Mouse (Mus musculus): Measurements from ENCODE around the gene Ciao2a. TPM values are rescaled to one million over a fixed set of nuclear protein-coding genes. Genes with fewer than 3 reads are reported as not detected.

The Ciao2a gene
- total RNA-seq (2017): 118 and 142 TPM in 2 replicates

DNA sequence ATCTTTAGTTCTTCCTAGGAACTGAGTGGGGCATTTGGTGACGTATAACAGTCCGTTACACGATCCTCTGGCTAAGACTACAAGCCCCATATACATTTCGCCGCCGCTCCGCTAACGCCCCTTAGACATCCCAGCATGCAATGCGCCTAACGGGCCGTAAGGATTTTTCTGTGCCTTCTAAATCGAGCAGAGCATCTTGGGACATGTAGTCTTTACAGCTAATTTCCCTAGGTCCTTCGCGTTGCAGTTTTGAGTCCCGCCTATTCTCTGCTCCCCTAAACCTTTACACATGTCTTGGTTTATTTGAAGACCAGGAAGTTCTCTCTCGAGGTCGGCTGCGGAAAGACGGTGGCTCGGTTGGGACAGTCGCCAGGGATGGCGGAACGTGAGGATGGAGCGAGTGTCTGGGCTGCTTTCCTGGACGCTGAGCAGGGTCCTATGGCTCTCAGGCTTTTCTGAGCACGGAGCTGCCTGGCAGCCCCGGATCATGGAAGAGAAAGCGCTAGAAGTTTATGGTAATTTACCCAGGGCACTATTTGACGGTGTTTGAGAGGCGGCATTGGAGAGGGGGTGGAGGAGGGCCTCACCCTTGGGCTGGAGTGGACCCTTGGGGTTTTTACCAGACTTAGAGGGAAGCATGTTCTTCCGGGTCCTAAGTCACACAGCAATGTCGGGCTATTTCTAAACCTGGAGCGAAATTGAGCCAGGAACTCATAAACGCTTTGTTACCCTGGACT, at the start of gene Ciao2a, which contains the start of gene Snx1:
Gene Ciao2a, plus strand, starts transcription at position 156 of the 737 bp plus-strand sequence.
Gene Snx1, minus strand, starts transcription at position 132 of the 737 bp plus-strand sequence.
- peak; percentile 72 to 76 for ATAC-seq (replicated peaks in 1 of 2; ENCODE audit: insufficient read depth in 1 of 2, low FRiP score in 2 of 2, low TSS enrichment in 1 of 2, low read depth in 1 of 2, poor library complexity in 2 of 2, severe bottlenecking in 2 of 2)

DNA sequence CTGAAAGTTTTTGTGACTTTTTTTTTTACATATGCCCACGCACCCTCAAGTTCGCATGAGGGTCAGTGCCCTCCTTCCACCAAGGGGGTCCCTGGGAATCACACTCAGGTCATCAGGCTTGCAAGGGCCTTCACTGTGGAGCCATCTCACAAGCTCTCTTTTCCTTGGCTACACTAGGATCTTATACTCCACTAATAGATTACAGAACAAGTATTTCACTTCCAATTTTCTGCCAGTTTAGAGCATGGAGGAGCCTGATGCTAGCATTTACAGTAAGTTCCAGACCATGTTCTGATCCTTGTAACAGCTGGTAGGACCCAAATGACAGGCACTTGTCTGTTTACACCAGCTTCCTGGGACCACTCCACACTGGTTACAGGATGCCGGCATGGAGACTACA, 48.3 kb upstream of the Ciao2a start:
- ATAC-seq (replicated peaks in 1 of 2; ENCODE audit: insufficient read depth in 1 of 2, low FRiP score in 2 of 2, low TSS enrichment in 1 of 2, low read depth in 1 of 2, poor library complexity in 2 of 2, severe bottlenecking in 2 of 2): no peak

DNA sequence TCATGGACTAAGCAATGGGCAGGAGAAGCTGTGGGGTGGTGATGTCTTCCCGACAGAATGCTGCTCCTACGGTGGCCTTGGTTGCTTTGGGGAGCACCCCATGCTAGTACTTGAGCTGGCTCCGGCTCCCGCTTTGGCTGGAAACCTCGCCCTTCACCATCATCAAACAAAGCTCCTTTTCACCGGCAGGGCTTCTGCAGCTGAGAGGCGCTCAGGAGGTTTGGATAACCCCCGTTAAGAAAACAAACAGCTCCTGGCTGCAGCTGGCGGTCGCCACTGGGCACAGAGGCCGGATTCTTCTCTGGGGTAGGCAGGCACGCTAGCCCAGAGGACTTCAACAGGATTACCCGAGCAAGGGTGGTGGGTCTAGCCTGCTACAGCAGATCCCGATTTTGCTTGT, 47.9 kb upstream of the Ciao2a start:
- no peak for ATAC-seq (replicated peaks in 1 of 2; ENCODE audit: insufficient read depth in 1 of 2, low FRiP score in 2 of 2, low TSS enrichment in 1 of 2, low read depth in 1 of 2, poor library complexity in 2 of 2, severe bottlenecking in 2 of 2)

DNA sequence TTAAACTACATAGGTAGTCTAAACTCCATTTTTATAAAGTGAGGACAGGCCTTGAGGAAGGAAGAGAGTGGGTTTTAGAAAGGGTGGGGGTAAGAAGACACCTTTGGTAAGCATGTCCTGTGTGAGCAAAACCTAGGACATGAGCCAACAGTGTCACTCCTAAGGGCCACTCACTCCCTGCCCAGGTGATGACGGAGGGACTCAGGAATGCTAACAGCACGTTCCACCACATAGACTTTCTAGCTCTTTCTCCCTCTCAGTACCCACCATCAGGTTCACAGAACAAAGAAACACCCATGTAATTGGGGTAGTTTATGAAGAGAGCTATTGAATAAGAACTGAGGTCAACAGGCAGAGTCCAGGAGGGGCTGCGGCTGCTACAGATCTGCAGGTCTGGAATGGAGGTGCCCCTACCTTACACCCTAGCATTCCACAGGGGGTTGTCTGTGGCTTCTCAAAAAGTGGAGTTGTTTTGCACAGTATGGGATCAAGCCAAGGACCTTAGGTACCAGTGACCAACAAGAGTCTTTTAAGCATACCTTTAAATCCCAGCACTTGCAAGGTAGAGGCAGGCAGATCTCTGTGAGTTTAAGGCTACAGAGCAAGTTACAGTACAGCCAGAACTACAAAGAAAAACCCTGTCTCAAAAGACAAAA, 45.5 kb upstream of the Ciao2a start:
- ATAC-seq (replicated peaks in 1 of 2; ENCODE audit: insufficient read depth in 1 of 2, low FRiP score in 2 of 2, low TSS enrichment in 1 of 2, low read depth in 1 of 2, poor library complexity in 2 of 2, severe bottlenecking in 2 of 2): no peak

DNA sequence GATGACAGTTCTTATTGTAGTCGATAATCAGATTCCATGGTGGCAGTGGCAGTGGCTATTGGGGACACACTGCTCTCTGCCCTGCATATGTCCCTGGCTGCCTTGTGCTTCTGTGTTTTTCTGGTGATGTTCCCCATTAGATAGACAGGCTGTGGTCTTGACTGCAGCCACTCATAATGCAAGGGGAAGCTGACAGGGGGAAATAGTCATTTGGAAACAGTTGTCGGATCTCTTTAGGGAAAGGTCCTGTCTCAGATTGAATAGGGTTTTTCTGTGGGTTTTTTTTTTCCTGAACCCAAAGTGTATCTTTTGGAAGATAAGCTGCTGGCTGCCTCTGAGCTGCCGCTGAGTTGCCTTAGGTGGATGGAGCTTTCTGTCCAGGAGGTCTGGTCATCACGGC, 44.4 kb upstream of the Ciao2a start:
- no peak for ATAC-seq (replicated peaks in 1 of 2; ENCODE audit: insufficient read depth in 1 of 2, low FRiP score in 2 of 2, low TSS enrichment in 1 of 2, low read depth in 1 of 2, poor library complexity in 2 of 2, severe bottlenecking in 2 of 2)

DNA sequence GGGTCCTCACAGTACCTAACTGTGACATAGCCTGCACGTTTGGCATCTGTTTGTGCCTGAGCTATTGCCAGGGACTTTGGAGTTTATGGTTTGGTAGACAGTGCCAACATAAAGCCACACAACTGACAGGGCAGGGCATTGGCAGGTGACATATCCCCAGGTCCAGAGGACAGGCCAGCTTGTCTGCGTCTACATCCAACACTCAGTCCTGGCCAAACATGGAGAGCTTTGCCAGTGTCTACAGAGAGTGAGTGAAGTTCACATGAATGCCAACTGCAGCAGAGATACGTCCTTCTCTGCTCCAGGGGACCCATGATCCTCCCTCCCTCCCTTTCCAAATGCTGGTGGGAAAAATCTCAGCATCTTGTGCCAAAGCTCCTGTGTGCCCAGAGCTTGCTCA, 42.2 kb upstream of the Ciao2a start:
- no peak for ATAC-seq (replicated peaks in 1 of 2; ENCODE audit: insufficient read depth in 1 of 2, low FRiP score in 2 of 2, low TSS enrichment in 1 of 2, low read depth in 1 of 2, poor library complexity in 2 of 2, severe bottlenecking in 2 of 2)

DNA sequence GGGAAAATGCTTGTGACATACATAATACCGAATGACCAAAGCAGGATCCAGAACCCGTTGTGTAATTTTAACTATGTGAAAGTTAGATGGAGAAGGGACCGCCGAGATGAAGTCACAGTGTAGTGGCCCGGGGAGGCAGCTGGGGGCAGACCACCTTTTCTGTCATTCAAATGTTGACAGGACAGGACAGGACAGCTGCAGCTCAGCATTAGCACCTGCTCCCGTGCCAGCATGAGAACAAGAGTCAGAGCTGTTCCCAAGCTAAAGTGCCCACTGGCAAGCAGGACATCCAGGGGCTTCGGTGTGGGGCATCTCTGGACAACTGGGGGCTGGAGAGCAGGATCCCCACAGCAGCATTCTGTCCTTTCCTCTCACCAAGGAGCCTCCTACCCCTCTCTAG, 39.3 kb upstream of the Ciao2a start:
- no peak for ATAC-seq (replicated peaks in 1 of 2; ENCODE audit: insufficient read depth in 1 of 2, low FRiP score in 2 of 2, low TSS enrichment in 1 of 2, low read depth in 1 of 2, poor library complexity in 2 of 2, severe bottlenecking in 2 of 2)

DNA sequence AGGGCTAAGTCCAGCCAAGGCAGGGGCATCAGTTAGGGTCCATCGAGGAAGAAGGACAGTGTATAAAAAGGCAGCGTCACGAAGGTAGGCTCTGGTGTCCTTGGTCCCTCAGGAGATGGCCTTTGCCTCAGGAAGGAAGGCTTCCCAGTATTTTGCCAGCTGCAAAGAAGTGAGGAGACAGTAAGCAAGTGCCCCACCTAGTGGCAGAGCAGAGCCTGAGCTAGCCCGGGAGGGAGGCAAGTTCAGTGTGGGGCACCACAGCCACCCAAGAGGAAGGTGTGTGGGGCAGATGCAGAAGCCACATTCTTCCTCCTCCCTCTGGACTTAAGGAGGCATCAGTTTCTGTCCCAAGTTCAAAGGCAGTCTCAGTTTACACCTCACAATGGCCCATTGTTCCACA, 38.0 kb upstream of the Ciao2a start:
- peak; percentile 58 to 62; a peak in 2 of 4 replicates for ATAC-seq (replicated peaks in 1 of 2; ENCODE audit: insufficient read depth in 1 of 2, low FRiP score in 2 of 2, low TSS enrichment in 1 of 2, low read depth in 1 of 2, poor library complexity in 2 of 2, severe bottlenecking in 2 of 2)

DNA sequence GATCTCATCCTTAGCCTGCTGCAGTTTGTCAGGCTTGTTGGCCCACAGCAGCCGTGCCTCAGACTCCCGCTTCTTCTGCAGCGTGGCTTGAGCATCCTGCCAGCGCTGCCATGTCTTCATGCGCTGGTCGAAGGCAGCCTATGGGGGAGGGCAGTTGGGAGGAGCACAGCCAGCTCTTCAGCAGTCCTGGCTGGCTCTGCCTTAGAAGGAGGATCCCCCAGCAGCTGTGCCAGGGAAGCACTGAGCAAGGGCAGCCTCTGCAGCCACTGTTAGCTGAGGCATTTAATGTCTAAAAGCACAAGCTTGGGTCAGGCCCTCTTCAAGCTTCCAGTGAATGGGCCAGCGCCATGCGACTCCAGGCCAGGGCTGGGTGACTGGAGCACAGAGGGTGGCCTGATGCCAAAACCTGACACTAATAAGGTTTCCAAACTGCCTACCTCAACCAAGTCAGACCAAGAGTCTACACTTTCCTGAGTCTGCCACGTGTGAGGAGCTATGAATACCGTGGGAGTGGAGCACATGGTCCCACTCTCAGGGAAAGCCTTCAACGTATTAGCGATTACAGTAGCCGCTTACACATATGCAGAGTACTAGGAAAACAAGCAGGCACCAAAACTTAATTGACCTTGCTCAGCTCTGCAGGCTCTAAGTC, 35.7 kb upstream of the Ciao2a start:
- no peak for ATAC-seq (replicated peaks in 1 of 2; ENCODE audit: insufficient read depth in 1 of 2, low FRiP score in 2 of 2, low TSS enrichment in 1 of 2, low read depth in 1 of 2, poor library complexity in 2 of 2, severe bottlenecking in 2 of 2)

DNA sequence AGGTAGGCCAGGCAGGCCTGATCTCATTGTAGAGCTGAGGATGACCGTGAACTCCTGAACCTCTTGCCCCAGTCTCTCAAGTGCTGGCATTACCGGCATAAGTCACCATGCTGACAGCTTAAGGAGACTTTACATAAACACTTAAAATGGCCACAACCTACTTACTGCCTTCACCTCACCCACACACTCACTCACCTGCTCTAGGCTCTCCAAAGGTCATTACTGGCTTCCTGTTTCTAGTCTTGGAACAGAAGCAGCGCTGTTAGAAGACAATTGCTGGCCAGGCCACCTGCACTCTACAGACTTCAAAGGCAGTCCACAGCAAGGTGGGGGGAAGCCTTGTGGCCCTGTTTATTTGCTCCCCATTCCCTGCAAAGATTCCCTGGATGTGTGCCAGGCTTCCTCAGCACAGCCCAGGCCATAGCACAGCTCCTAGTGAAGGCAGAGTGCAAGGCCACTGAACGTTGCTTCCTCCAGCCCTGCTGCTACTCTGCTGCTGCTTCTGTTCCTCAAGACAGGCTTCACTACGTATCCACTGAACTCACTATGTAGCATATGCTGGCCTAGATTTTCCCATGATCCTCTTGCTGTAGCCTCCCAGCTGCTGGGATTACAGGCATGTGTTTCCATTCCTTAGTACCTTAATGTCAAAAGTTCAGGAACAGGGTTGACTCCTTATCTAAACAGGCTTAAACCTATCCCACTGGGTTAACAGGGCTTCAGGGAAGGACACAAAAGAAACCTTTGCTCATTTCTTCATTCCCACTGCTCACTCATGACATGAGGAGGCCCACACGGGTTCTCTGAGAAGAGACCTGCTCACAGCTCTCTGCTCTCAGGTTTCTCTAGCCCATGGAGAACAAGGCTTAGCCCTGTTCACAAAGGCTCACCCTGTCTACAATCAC, 34.8 kb upstream of the Ciao2a start:
- ATAC-seq (replicated peaks in 1 of 2; ENCODE audit: insufficient read depth in 1 of 2, low FRiP score in 2 of 2, low TSS enrichment in 1 of 2, low read depth in 1 of 2, poor library complexity in 2 of 2, severe bottlenecking in 2 of 2): no peak

DNA sequence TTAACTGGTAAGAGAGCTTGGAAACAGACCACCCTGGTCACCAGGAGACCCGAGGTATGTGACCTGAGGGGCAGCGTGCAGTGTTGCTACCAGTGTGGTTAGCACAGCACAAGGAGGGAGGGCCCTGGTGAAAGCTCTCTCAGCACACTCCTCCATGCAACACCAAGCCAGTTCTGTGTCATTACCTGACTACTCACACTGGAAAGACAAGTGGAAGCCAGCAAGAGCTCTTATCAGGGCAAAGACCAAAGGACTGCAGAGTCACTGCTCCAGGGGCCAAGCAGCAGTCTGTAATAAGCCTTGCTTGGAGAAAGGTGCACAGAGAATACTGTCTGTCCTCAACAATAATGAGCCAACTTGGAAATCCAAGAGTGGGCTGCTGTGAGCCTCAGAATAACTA, 33.7 kb upstream of the Ciao2a start:
- no peak for ATAC-seq (replicated peaks in 1 of 2; ENCODE audit: insufficient read depth in 1 of 2, low FRiP score in 2 of 2, low TSS enrichment in 1 of 2, low read depth in 1 of 2, poor library complexity in 2 of 2, severe bottlenecking in 2 of 2)

DNA sequence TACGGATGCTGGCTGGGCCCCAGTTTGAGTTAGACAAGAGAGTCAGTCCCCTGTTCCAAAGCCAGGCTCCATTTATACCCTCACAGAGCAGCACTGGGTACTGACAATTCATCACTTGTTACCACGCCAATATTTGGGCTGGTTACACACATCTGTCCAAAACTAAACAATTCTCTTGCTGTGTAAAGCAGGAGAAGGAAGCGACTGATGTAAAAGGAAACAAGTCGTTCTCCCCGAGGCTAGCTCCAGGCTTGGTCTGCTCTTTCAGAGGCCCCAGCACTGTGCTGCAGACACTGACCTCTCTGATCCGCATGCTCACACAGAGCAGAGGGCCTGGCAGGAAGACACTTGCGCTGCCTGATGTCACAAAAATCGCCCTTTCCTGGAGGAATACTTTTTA, 24.8 kb upstream of the Ciao2a start:
- no peak for ATAC-seq (replicated peaks in 1 of 2; ENCODE audit: insufficient read depth in 1 of 2, low FRiP score in 2 of 2, low TSS enrichment in 1 of 2, low read depth in 1 of 2, poor library complexity in 2 of 2, severe bottlenecking in 2 of 2)

DNA sequence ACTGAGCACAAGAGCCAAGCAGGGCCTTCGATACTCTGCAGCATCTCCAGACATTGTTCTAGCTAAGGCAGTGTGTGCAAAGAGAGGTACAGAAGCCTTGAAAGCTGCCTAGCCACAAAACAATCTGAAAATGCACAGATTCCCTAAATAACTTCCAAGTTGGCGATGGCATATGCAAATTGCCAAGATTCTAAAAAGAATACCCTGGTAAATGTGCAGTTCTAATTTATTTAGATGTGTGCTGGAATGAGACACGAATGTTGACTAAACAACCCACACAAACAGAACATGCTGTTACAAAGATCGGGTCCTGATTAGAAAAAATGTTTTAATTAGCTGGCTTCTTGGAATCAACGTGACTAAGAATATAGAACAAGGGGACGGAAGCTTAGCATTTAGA, 23.7 kb upstream of the Ciao2a start:
- ATAC-seq (replicated peaks in 1 of 2; ENCODE audit: insufficient read depth in 1 of 2, low FRiP score in 2 of 2, low TSS enrichment in 1 of 2, low read depth in 1 of 2, poor library complexity in 2 of 2, severe bottlenecking in 2 of 2): no peak

DNA sequence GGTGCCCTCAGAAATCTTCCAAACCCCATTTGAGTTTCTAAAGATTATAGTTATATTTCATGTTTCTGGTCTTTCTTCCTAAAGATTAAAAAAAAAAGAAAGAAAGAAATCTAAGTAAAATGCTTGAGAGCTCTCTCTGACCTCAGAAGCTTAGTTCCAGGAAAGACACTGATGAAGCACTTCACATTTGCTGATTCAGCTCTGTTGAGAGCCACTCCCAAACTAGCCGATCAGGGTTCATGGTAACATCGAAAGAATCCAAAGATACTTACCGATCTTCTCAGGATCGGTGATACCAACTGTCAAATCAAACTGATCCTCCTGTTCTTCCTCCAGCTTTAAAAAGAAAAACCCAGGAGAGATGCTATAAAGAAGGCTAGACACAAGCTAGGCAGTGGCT, 21.8 kb upstream of the Ciao2a start:
- ATAC-seq (replicated peaks in 1 of 2; ENCODE audit: insufficient read depth in 1 of 2, low FRiP score in 2 of 2, low TSS enrichment in 1 of 2, low read depth in 1 of 2, poor library complexity in 2 of 2, severe bottlenecking in 2 of 2): no peak

DNA sequence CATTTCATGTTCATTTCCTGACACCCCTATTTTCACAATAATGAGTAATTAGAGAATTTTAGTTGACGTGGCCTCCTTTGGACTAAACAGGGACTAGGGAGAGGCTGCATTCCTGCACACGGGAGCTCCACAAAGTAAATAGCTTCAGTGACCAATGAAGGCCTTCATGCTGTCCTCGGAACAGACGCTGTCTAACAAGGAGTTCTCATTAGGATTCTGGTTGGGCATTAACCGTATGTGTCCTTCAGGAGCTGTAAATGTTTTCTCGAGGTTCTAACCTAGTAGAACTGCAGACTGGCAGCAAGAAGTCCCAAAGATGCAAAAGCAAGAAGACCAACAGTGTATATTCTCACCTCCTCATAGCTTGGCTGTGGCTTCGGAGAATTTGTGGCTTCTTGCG, 21.2 kb upstream of the Ciao2a start:
- no peak for ATAC-seq (replicated peaks in 1 of 2; ENCODE audit: insufficient read depth in 1 of 2, low FRiP score in 2 of 2, low TSS enrichment in 1 of 2, low read depth in 1 of 2, poor library complexity in 2 of 2, severe bottlenecking in 2 of 2)

DNA sequence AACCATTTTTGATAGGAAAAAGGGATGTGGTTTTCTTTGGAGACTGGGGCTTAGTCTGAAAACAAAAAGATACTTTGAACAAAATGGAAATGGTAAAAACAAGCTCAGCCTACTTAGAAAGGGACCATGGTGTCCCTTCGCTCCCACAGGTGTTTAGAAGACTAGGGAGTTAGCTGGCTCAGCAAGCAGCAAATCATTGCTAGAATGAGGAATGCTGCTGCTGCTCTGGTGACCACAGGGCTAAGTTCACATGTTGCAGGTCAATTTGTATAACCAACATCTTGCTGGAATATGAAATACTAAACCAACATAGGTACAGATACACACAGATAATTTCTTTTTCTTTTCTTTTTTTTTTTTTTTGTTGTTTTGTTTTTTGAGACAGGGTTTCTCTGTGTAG, 16.8 kb upstream of the Ciao2a start:
- ATAC-seq (replicated peaks in 1 of 2; ENCODE audit: insufficient read depth in 1 of 2, low FRiP score in 2 of 2, low TSS enrichment in 1 of 2, low read depth in 1 of 2, poor library complexity in 2 of 2, severe bottlenecking in 2 of 2): no peak

DNA sequence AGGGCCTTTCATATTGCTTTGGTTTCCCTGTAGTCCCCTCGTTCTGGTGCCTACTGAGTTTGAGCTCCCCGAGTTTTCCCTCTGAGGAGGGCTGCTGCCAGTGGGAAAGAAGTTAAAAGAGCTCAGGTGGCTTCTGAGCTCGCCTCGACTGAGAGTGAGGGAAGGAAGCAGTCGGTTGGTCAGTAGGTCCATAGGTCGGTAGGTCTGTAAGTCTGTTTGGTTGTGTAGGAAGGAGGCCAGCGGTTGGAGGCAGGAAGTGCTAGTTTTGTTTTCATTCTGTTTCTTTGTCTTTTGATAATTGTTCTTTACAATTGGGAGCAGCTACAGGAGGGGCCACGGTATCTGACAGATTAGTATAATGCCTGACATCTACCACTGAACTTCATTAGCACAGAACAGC, 16.3 kb upstream of the Ciao2a start:
- ATAC-seq (replicated peaks in 1 of 2; ENCODE audit: insufficient read depth in 1 of 2, low FRiP score in 2 of 2, low TSS enrichment in 1 of 2, low read depth in 1 of 2, poor library complexity in 2 of 2, severe bottlenecking in 2 of 2): no peak

Measured in hematopoietic stem cell, adult 5-6 weeks (primary cell).